Mouse (Mus musculus): Measurements from ENCODE around the gene Ccdc122. TPM values are rescaled to one million over a fixed set of nuclear protein-coding genes. Genes with fewer than 3 reads are reported as not detected.

Gene Ccdc122
- 3.1 and 3.4 TPM in 2 replicates for polyA plus RNA-seq (2021; fragmentation: Nextera tagmentation)
- long read RNA-seq, experiment 1, transcript Ccdc122-201 (6 exons, 1,721 nt), result major isoform, 5 of 9 reads
- long read RNA-seq, experiment 1, partial matches to known transcripts, result 0 of 9 reads
- long read RNA-seq, experiment 1, other reads (novel, unspliced or antisense), result 0 of 9 reads
- long read RNA-seq, experiment 2, partial matches to known transcripts, result 0 of 1 reads
- long read RNA-seq, experiment 2, other reads (novel, unspliced or antisense), result 1 of 1 reads

GRCm38 (mm10) chr14:77036226-77037046 lies at the start of gene Ccdc122, which contains the start of gene Lacc1:
Ccdc122 (plus strand) TSS chr14:77036772.
Lacc1 (minus strand) TSS chr14:77036904.

GRCm38 (mm10) chr14:77156222-77156910 lies 119.8 kb downstream of the Ccdc122 start, which contains the start of gene Enox1:
Enox1 (plus strand) TSS chr14:77156763.

Other genes with a start within 250 kb of the Ccdc122 start
- 1.2 and 2.1 TPM in 2 replicates for gene Lacc1, start 132 bp downstream of the Ccdc122 start, polyA plus RNA-seq (2021; fragmentation: Nextera tagmentation)
- 9.8 and 13.2 TPM in 2 replicates for gene Enox1, start 120.0 kb downstream of the Ccdc122 start, polyA plus RNA-seq (2021; fragmentation: Nextera tagmentation)

All from left cerebral cortex, adult 6 months (tissue).